Mouse (Mus musculus) liver, postnatal 0 days (tissue): Measurements from ENCODE around the gene Aldh18a1.

Experiments
- CTCF ChIP-seq: sonication (generic); IDR thresholded peaks from 2 replicates; pipeline ENCODE4 v1.5.1; 2016; ENCODE audit warnings: antibody characterized with exemption, low read depth
- EP300 ChIP-seq: IDR thresholded peaks from 2 replicates; pipeline ENCODE4 v1.6.1; 2016; ENCODE audit warnings: antibody characterized with exemption, low read depth, mild to moderate bottlenecking

GRCm38 (mm10) chr19:40508851-40509250 is 79.4 kb downstream of the Aldh18a1 start:
- TF ChIP-seq CTCF (no peak), EP300 (no peak)
